Mouse (Mus musculus) kidney, embryonic 16.5 days (tissue): ENCODE data around the gene Krt86. TPM values are rescaled to one million over a fixed set of nuclear protein-coding genes. Genes with fewer than 3 reads are reported as not detected.

Experiments
- ATAC-seq: fragments of 200-750 bp; cut with Nextera tagmentation; 2 replicates; pipeline ENCODE4 v1.8.0; 2017; ENCODE audit warnings: moderate TSS enrichment; ENCODE audit not compliant: low FRiP score, low TSS enrichment
- H3K27ac ChIP-seq: fragments of 300-500 bp; sonication (generic); 2 replicates; pipeline ENCODE4 v1.5.1; 2014; ENCODE audit warnings: low read length
- H3K27me3 ChIP-seq: fragments of 300-500 bp; sonication (generic); 2 replicates; pipeline ENCODE4 v1.6.1; 2014; ENCODE audit warnings: low read length, control low read depth, mixed read lengths; ENCODE audit not compliant: insufficient read depth
- H3K36me3 ChIP-seq: fragments of 300-500 bp; sonication (generic); 2 replicates; pipeline ENCODE4 v1.6.1; 2014; ENCODE audit warnings: low read length, control low read depth, mixed read lengths; ENCODE audit not compliant: insufficient read depth
- H3K4me1 ChIP-seq: fragments of 300-500 bp; sonication (generic); 2 replicates; pipeline ENCODE4 v1.6.1; 2014; ENCODE audit warnings: low read length, control low read depth, mixed read lengths; ENCODE audit not compliant: insufficient read depth
- H3K4me2 ChIP-seq: fragments of 300-500 bp; sonication (generic); replicated peaks from 2 replicates; pipeline ENCODE4 v1.6.1; 2014; ENCODE audit warnings: low read depth, low read length
- H3K4me3 ChIP-seq: fragments of 300-500 bp; sonication (generic); 2 replicates; pipeline ENCODE4 v1.5.1; 2014; ENCODE audit warnings: mild to moderate bottlenecking, low read length
- H3K9ac ChIP-seq: fragments of 300-500 bp; sonication (generic); replicated peaks from 2 replicates; pipeline ENCODE4 v1.6.1; 2014; ENCODE audit warnings: low read length
- H3K9me3 ChIP-seq: fragments of 300-500 bp; sonication (generic); 2 replicates; pipeline ENCODE4 v1.6.1; 2016; ENCODE audit warnings: low read length, control low read depth
- WGBS: fragments of 180-500 bp; shearing (Covaris S2); extraction: QIAGEN DNeasy Blood & Tissue Kit; methylation state at CpG from one replicate; pipeline ENCODE4 v1.1.7; 2014; 5-methylcytosine and 5-hydroxymethylcytosine counted together
- polyA plus RNA-seq: library from polyadenylated mRNA; unstranded; fragments of >200 nt; fragmentation: Nextera tagmentation; extraction: Ambion mirVana; gene quantifications from 2 replicates; pipeline ENCODE4 v1.2.1, GENCODE M21; 2015

The Krt86 gene
- polyA plus RNA-seq = not detected in 2 replicates

- H3K27ac ChIP-seq = no peak within 1 kb of the TSS
- no peaks in the 10 kb centered on the region for H3K9me3 ChIP-seq
- H3K4me3 ChIP-seq = no peak within 1 kb of the TSS
- no peak within 1 kb of the TSS for H3K9ac ChIP-seq
- 17% methylated on average over 10 of the region's 10 CpGs for WGBS
- no peak for ATAC-seq
- H3K36me3 ChIP-seq = no peaks in the 10 kb centered on the region
- no peak within 1 kb of the TSS for H3K4me2 ChIP-seq
- no peaks in the 10 kb centered on the region for H3K27me3 ChIP-seq
- H3K4me1 ChIP-seq = no peaks in the 10 kb centered on the region
Measured at GRCm38 (mm10) chr15:101472952-101473528, at the start of gene Krt86. Krt86 (plus strand) TSS chr15:101473478.

GRCm38 (mm10) chr15:101424914-101425313 lies 48.4 kb upstream of the Krt86 start:
- no peak for ATAC-seq
- Histone ChIP-seq H3K36me3 (no peaks in the 10 kb centered on the region), H3K9ac (no peak overlapping the region), H3K4me2 (no peak overlapping the region), H3K27ac (no peak overlapping the region), H3K27me3 (no peaks in the 10 kb centered on the region), H3K4me3 (no peak overlapping the region), H3K4me1 (no peaks in the 10 kb centered on the region), H3K9me3 (no peaks in the 10 kb centered on the region)
- WGBS = 19% methylated on average over 5 of the region's 5 CpGs

- H3K36me3 ChIP-seq = no peaks in the 10 kb centered on the region
- H3K4me2 ChIP-seq = no peak overlapping the region
- no peaks in the 10 kb centered on the region; the same call in 1 of the 2 replicates for H3K4me1 ChIP-seq
- no peak for ATAC-seq
- no peak overlapping the region for H3K9ac ChIP-seq
- WGBS = 87% methylated on average over 7 of the region's 7 CpGs
- no peak overlapping the region for H3K4me3 ChIP-seq
- peaks cover 28% of the 10 kb centered on the region for H3K27me3 ChIP-seq
- H3K27ac ChIP-seq = no peak overlapping the region
- H3K9me3 ChIP-seq = no peaks in the 10 kb centered on the region
Measured at GRCm38 (mm10) chr15:101436611-101437010, 36.7 kb upstream of the Krt86 start.

- Histone ChIP-seq H3K4me1 (no peaks in the 10 kb centered on the region; the same call in 1 of the 2 replicates), H3K9ac (no peak within 1 kb of the TSS), H3K27ac (no peak within 1 kb of the TSS), H3K4me2 (peak within 1 kb of the TSS; percentile 35), H3K9me3 (no peaks in the 10 kb centered on the region), H3K36me3 (no peaks in the 10 kb centered on the region), H3K4me3 (peak within 1 kb of the TSS; percentile 28), H3K27me3 (peaks cover 28% of the 10 kb centered on the region)
- peak; percentile 39; the same call in 1 of the 2 replicates for ATAC-seq
- under 1% methylated on average over 34 of the region's 34 CpGs for WGBS
Measured at GRCm38 (mm10) chr15:101438555-101438954, 34.7 kb upstream of the Krt86 start, which contains the start of gene Krt87. Krt87 (minus strand) TSS chr15:101438804.

GRCm38 (mm10) chr15:101440837-101441236 lies 32.4 kb upstream of the Krt86 start:
- WGBS = 71% methylated on average over 4 of the region's 4 CpGs
- Histone ChIP-seq H3K27ac (no peak overlapping the region), H3K9me3 (no peaks in the 10 kb centered on the region), H3K4me2 (no peak overlapping the region), H3K27me3 (peaks cover 28% of the 10 kb centered on the region), H3K4me1 (no peaks in the 10 kb centered on the region; the same call in 1 of the 2 replicates), H3K4me3 (no peak overlapping the region), H3K9ac (no peak overlapping the region), H3K36me3 (no peaks in the 10 kb centered on the region)
- no peak for ATAC-seq

- 70% methylated on average over 11 of the region's 11 CpGs for WGBS
Measured at GRCm38 (mm10) chr15:101446572-101446971, 26.7 kb upstream of the Krt86 start.

GRCm38 (mm10) chr15:101447444-101447843 lies 25.8 kb upstream of the Krt86 start, which contains the start of gene Krt88:
Krt88 (plus strand) TSS chr15:101447744.
- Histone ChIP-seq H3K27ac (no peak within 1 kb of the TSS), H3K9ac (no peak within 1 kb of the TSS), H3K27me3 (no peaks in the 10 kb centered on the region), H3K36me3 (no peaks in the 10 kb centered on the region), H3K4me1 (no peaks in the 10 kb centered on the region), H3K4me2 (no peak within 1 kb of the TSS), H3K9me3 (no peaks in the 10 kb centered on the region), H3K4me3 (no peak within 1 kb of the TSS)
- 63% methylated on average over 2 of the region's 2 CpGs for WGBS
- ATAC-seq = no peak

More at GRCm38 (mm10) chr15:101446572-101446971, 26.7 kb upstream of the Krt86 start:
- Histone ChIP-seq H3K4me1 (no peaks in the 10 kb centered on the region), H3K9me3 (no peaks in the 10 kb centered on the region), H3K4me2 (no peak overlapping the region), H3K27me3 (no peaks in the 10 kb centered on the region), H3K27ac (no peak overlapping the region), H3K4me3 (no peak overlapping the region), H3K36me3 (no peaks in the 10 kb centered on the region), H3K9ac (no peak overlapping the region)
- ATAC-seq = no peak

- 7% methylated on average over 13 of the region's 13 CpGs for WGBS
- no peak overlapping the region for H3K4me3 ChIP-seq
- H3K4me2 ChIP-seq = no peak overlapping the region
- H3K4me1 ChIP-seq = no peaks in the 10 kb centered on the region
- H3K36me3 ChIP-seq = no peaks in the 10 kb centered on the region
- H3K9me3 ChIP-seq = peaks cover 3% of the 10 kb centered on the region; the same call in 1 of the 2 replicates
- no peaks in the 10 kb centered on the region for H3K27me3 ChIP-seq
- H3K9ac ChIP-seq = no peak overlapping the region
- no peak overlapping the region for H3K27ac ChIP-seq
- ATAC-seq = peak; percentile 51; the same call in 1 of the 2 replicates
Measured at GRCm38 (mm10) chr15:101453093-101453736, 20.1 kb upstream of the Krt86 start.

GRCm38 (mm10) chr15:101454774-101455173 lies 18.5 kb upstream of the Krt86 start:
- no peak overlapping the region for H3K27ac ChIP-seq
- WGBS = 87% methylated on average over 8 of the region's 8 CpGs
- H3K27me3 ChIP-seq = no peaks in the 10 kb centered on the region
- no peak overlapping the region for H3K9ac ChIP-seq
- H3K4me3 ChIP-seq = no peak overlapping the region
- no peak for ATAC-seq
- H3K4me2 ChIP-seq = no peak overlapping the region
- peaks cover 3% of the 10 kb centered on the region; the same call in 1 of the 2 replicates for H3K9me3 ChIP-seq
- no peaks in the 10 kb centered on the region for H3K36me3 ChIP-seq
- no peaks in the 10 kb centered on the region for H3K4me1 ChIP-seq

- Histone ChIP-seq H3K4me3 (no peak overlapping the region), H3K9ac (no peak overlapping the region), H3K4me1 (no peaks in the 10 kb centered on the region), H3K9me3 (peaks cover 3% of the 10 kb centered on the region; the same call in 1 of the 2 replicates), H3K36me3 (no peaks in the 10 kb centered on the region), H3K4me2 (no peak overlapping the region), H3K27ac (no peak overlapping the region), H3K27me3 (no peaks in the 10 kb centered on the region)
- no peak for ATAC-seq
- 62% methylated on average over 2 of the region's 2 CpGs for WGBS
Measured at GRCm38 (mm10) chr15:101455292-101455691, 18.0 kb upstream of the Krt86 start.
